Mouse (Mus musculus) brain, adult 2 months (tissue): ENCODE data around the gene Slmap.
A peak's percentile ranks its signal among the peaks of the same experiment; 100 is the strongest.
"Not testable (repeated sequence)": the region's sequence is repeated elsewhere in the genome, so short reads cannot be mapped to it uniquely, and the experiment has no call there.

Experiments
- DNase-seq: peaks from one replicate; pipeline ENCODE4 v3.0.0; 2011; ENCODE audit warnings: low read depth, low spot score

The Slmap gene

GRCm38 (mm10) chr14:26533267-26533666, 1.5 kb downstream of the Slmap start:
- DNase-seq, result peak; percentile 28

GRCm38 (mm10) chr14:26532752-26533151, 2.0 kb downstream of the Slmap start:
- DNase-seq, result no peak

GRCm38 (mm10) chr14:26531410-26532313, 3.1 kb downstream of the Slmap start:
- peak; percentile 26 for DNase-seq

- no peak for DNase-seq
Observed at GRCm38 (mm10) chr14:26530350-26530749, 4.4 kb downstream of the Slmap start.

GRCm38 (mm10) chr14:26528296-26528695, 6.4 kb downstream of the Slmap start:
- peak; percentile 47 for DNase-seq

GRCm38 (mm10) chr14:26525955-26526354, 8.8 kb downstream of the Slmap start:
- no peak for DNase-seq

GRCm38 (mm10) chr14:26523082-26523481, 11.6 kb downstream of the Slmap start:
- DNase-seq, result peak; percentile 86

GRCm38 (mm10) chr14:26519831-26520230, 14.9 kb downstream of the Slmap start:
- no peak for DNase-seq

GRCm38 (mm10) chr14:26517843-26518242, 16.9 kb downstream of the Slmap start:
- no peak for DNase-seq

- DNase-seq, result not testable (repeated sequence)
Observed at GRCm38 (mm10) chr14:26516232-26516631, 18.5 kb downstream of the Slmap start.

GRCm38 (mm10) chr14:26515802-26516201, 18.9 kb downstream of the Slmap start:
- DNase-seq, result no peak

- no peak for DNase-seq
Observed at GRCm38 (mm10) chr14:26510545-26510944, 24.2 kb downstream of the Slmap start.

GRCm38 (mm10) chr14:26508150-26508549, 26.6 kb downstream of the Slmap start:
- DNase-seq, result no peak

GRCm38 (mm10) chr14:26507361-26507760, 27.4 kb downstream of the Slmap start:
- DNase-seq, result no peak

- DNase-seq, result no peak
Observed at GRCm38 (mm10) chr14:26504541-26504940, 30.2 kb downstream of the Slmap start.

- no peak for DNase-seq
Observed at GRCm38 (mm10) chr14:26500136-26500933, 34.4 kb downstream of the Slmap start.

GRCm38 (mm10) chr14:26495021-26495420, 39.7 kb downstream of the Slmap start:
- no peak for DNase-seq

- DNase-seq, result peak; percentile 87
Observed at GRCm38 (mm10) chr14:26491150-26491549, 43.6 kb downstream of the Slmap start.

GRCm38 (mm10) chr14:26488329-26489020, 46.3 kb downstream of the Slmap start:
- DNase-seq, result peak; percentile 58

- DNase-seq, result peak; percentile 76
Observed at GRCm38 (mm10) chr14:26486416-26487198, 48.1 kb downstream of the Slmap start.

GRCm38 (mm10) chr14:26481457-26481856, 53.3 kb downstream of the Slmap start:
- DNase-seq, result no peak
